Mouse (Mus musculus): Measurements from ENCODE around the gene B3galt2. TPM values are rescaled to one million over a fixed set of nuclear protein-coding genes. Genes with fewer than 3 reads are reported as not detected.

Gene B3galt2
- total and polyA plus RNA-seq, 3 experiments: 0.01 to 0.04 TPM; not detected in 1

- no peaks in the 10 kb centered on the region for H3K27me3 ChIP-seq (ENCODE audit: control insufficient read depth in 1 of 2, insufficient read depth in 2 of 2, low read length in 2 of 2)
- H3K79me2 ChIP-seq (ENCODE audit: control insufficient read depth, insufficient read depth, low read length, poor library complexity): no peaks in the 10 kb centered on the region
- TF ChIP-seq ETS1 (IDR thresholded peaks at IDR 0.05; ENCODE audit: low read depth, low read length) (no peak), CTCF (IDR thresholded peaks at IDR 0.05 in 2 of 3, conservative IDR thresholded peaks at IDR 0.05 in 1 of 3; ENCODE audit: control insufficient read depth in 1 of 3, insufficient read depth in 1 of 3, low read depth in 2 of 3, low read length in 3 of 3, poor library complexity in 1 of 3, severe bottlenecking in 1 of 3) (no peak), POLR2AphosphoS5 (IDR thresholded peaks at IDR 0.05; ENCODE audit: borderline replicate concordance, low read depth, low read length) (no peak), E2F4 (IDR thresholded peaks at IDR 0.05; ENCODE audit: borderline replicate concordance, low read depth, low read length) (no peak), BHLHE40 (IDR thresholded peaks at IDR 0.05; ENCODE audit: borderline replicate concordance, low read depth, low read length) (no peak), CHD1 (IDR thresholded peaks at IDR 0.05; ENCODE audit: low read depth, low read length) (no peak), USF1 (IDR thresholded peaks at IDR 0.05; ENCODE audit: low read depth, low read length) (no peak), GATA1 (IDR thresholded peaks at IDR 0.05; ENCODE audit: low read depth, low read length) (no peak), TAL1 (IDR thresholded peaks at IDR 0.05; ENCODE audit: low read length) (no peak), MAZ (IDR thresholded peaks at IDR 0.05; ENCODE audit: low read depth, low read length) (no peak), JUND (IDR thresholded peaks at IDR 0.05; ENCODE audit: low read depth, low read length) (no peak), TBP (IDR thresholded peaks at IDR 0.05; ENCODE audit: low read depth, low read length) (no peak), POLR2AphosphoS2 (IDR thresholded peaks at IDR 0.05; ENCODE audit: low read length) (no peak), TCF12 (IDR thresholded peaks at IDR 0.05; ENCODE audit: low read depth, low read length) (no peak), HCFC1 (IDR thresholded peaks at IDR 0.05; ENCODE audit: low read depth, low read length) (no peak), SIN3A (IDR thresholded peaks at IDR 0.05; ENCODE audit: low read length) (no peak), KAT2A (conservative IDR thresholded peaks at IDR 0.05; ENCODE audit: low read depth, low read length) (no peak)
- no peak overlapping the region for H3K27ac ChIP-seq (ENCODE audit: control insufficient read depth, low read depth, low read length)
- no peak overlapping the region for H3K4me3 ChIP-seq (ENCODE audit: control insufficient read depth in 1 of 2, insufficient read depth in 1 of 2, low read depth in 2 of 2, low read length in 2 of 2)
- no peaks in the 10 kb centered on the region for H3K4me1 ChIP-seq (ENCODE audit: control insufficient read depth in 1 of 2, insufficient read depth in 2 of 2, low read length in 2 of 2)
- H3K36me3 ChIP-seq (ENCODE audit: control insufficient read depth in 1 of 2, insufficient read depth in 2 of 2, low read length in 2 of 2): peaks cover 0 to 13% of the 10 kb centered on the region in 2 experiments; a peak in 2 of 4 replicates
- no peak for DNase-seq (ENCODE audit: low read depth, low spot score)
- H3K9me3 ChIP-seq (replicated peaks; ENCODE audit: insufficient read depth, low read length): no peaks in the 10 kb centered on the region
- no peak overlapping the region for H3K9ac ChIP-seq (ENCODE audit: control insufficient read depth, low read depth, low read length, poor library complexity, severe bottlenecking)
These were observed 18.5 kb upstream of the B3galt2 start for GRCm38 (mm10) chr1:143621930-143622329.

GRCm38 (mm10) chr1:143622634-143623033, 17.8 kb upstream of the B3galt2 start:
- no peaks in the 10 kb centered on the region for H3K79me2 ChIP-seq (ENCODE audit: control insufficient read depth, insufficient read depth, low read length, poor library complexity)
- peaks cover 0 to 12% of the 10 kb centered on the region in 2 experiments; a peak in 2 of 4 replicates for H3K36me3 ChIP-seq (ENCODE audit: control insufficient read depth in 1 of 2, insufficient read depth in 2 of 2, low read length in 2 of 2)
- no peaks in the 10 kb centered on the region for H3K9me3 ChIP-seq (replicated peaks; ENCODE audit: insufficient read depth, low read length)
- H3K27me3 ChIP-seq (ENCODE audit: control insufficient read depth in 1 of 2, insufficient read depth in 2 of 2, low read length in 2 of 2): no peaks in the 10 kb centered on the region
- no peak overlapping the region for H3K4me3 ChIP-seq (ENCODE audit: control insufficient read depth in 1 of 2, insufficient read depth in 1 of 2, low read depth in 2 of 2, low read length in 2 of 2)
- TF ChIP-seq RCOR1 (IDR thresholded peaks at IDR 0.05; ENCODE audit: low read depth, low read length) (no peak), MEF2A (IDR thresholded peaks at IDR 0.05; ENCODE audit: extremely low read depth, insufficient replicate concordance, low read depth, low read length, poor library complexity, severe bottlenecking) (no peak), NRF1 (IDR thresholded peaks at IDR 0.05; ENCODE audit: insufficient read depth, low read depth, low read length, poor library complexity, severe bottlenecking) (no peak), CHD1 (IDR thresholded peaks at IDR 0.05; ENCODE audit: low read depth, low read length) (no peak), MXI1 (IDR thresholded peaks at IDR 0.05; ENCODE audit: low read depth, low read length) (no peak), MAFK (IDR thresholded peaks at IDR 0.05; ENCODE audit: borderline replicate concordance, low read depth, low read length) (no peak), USF1 (IDR thresholded peaks at IDR 0.05; ENCODE audit: low read depth, low read length) (no peak), ZKSCAN1 (IDR thresholded peaks at IDR 0.05; ENCODE audit: low read depth, low read length) (no peak), ETS1 (IDR thresholded peaks at IDR 0.05; ENCODE audit: low read depth, low read length) (no peak), HCFC1 (IDR thresholded peaks at IDR 0.05; ENCODE audit: low read depth, low read length) (no peak), CHD2 (IDR thresholded peaks at IDR 0.05; ENCODE audit: low read length) (no peak), GATA1 (IDR thresholded peaks at IDR 0.05; ENCODE audit: low read depth, low read length) (no peak), ZMIZ1 (IDR thresholded peaks at IDR 0.05; ENCODE audit: low read depth, low read length) (no peak), USF2 (IDR thresholded peaks at IDR 0.05; ENCODE audit: borderline replicate concordance in 1 of 2, insufficient read depth in 1 of 2, low read depth in 1 of 2, low read length in 2 of 2) (no peak), POLR2A (IDR thresholded peaks at IDR 0.05; ENCODE audit: control insufficient read depth in 1 of 2, insufficient read depth in 1 of 2, low read depth in 1 of 2, low read length in 2 of 2, poor library complexity in 1 of 2) (no peak), RAD21 (IDR thresholded peaks at IDR 0.05; ENCODE audit: low read depth, low read length) (no peak), BHLHE40 (IDR thresholded peaks at IDR 0.05; ENCODE audit: borderline replicate concordance, low read depth, low read length) (no peak), ZNF384 (IDR thresholded peaks at IDR 0.05; ENCODE audit: low read depth, low read length) (no peak), ZC3H11A (IDR thresholded peaks at IDR 0.05; ENCODE audit: low read depth, low read length) (no peak)
- no peaks in the 10 kb centered on the region for H3K4me1 ChIP-seq (ENCODE audit: control insufficient read depth in 1 of 2, insufficient read depth in 2 of 2, low read length in 2 of 2)
- DNase-seq (ENCODE audit: low read depth, low spot score): no peak
- H3K27ac ChIP-seq (ENCODE audit: control insufficient read depth, low read depth, low read length): no peak overlapping the region
- H3K9ac ChIP-seq (ENCODE audit: control insufficient read depth, low read depth, low read length, poor library complexity, severe bottlenecking): no peak overlapping the region
